Mouse (Mus musculus) hindbrain, postnatal 0 days (tissue): ENCODE data around the gene Plxnb3. TPM values are rescaled to one million over a fixed set of nuclear protein-coding genes. Genes with fewer than 3 reads are reported as not detected.

ENCODE experiments used
- ATAC-seq: fragments of 200-750 bp; cut with Nextera tagmentation; 2 replicates; pipeline ENCODE4 v1.8.0; 2017; ENCODE audit warnings: mild to moderate bottlenecking, moderate TSS enrichment, moderate library complexity
- DNase-seq: peaks from one replicate; pipeline ENCODE4 v3.0.0-alpha.2; 2015; ENCODE audit warnings: low spot score
- H3K27ac ChIP-seq: fragments of 300-500 bp; sonication (generic); 2 replicates; pipeline ENCODE4 v1.5.1; 2014; ENCODE audit warnings: mild to moderate bottlenecking
- H3K27me3 ChIP-seq: fragments of 300-500 bp; sonication (generic); 2 replicates; pipeline ENCODE4 v1.6.1; 2014; ENCODE audit warnings: low read length, mixed read lengths; ENCODE audit not compliant: insufficient read depth
- H3K36me3 ChIP-seq: fragments of 300-500 bp; sonication (generic); 2 replicates; pipeline ENCODE4 v1.6.1; 2014; ENCODE audit warnings: low read length, mixed read lengths; ENCODE audit not compliant: insufficient read depth
- H3K4me1 ChIP-seq: fragments of 300-500 bp; sonication (generic); 2 replicates; pipeline ENCODE4 v1.6.1; 2014; ENCODE audit warnings: antibody characterized with exemption, low read length, mixed read lengths; ENCODE audit not compliant: insufficient read depth
- H3K4me2 ChIP-seq: fragments of 300-500 bp; sonication (generic); 2 replicates; pipeline ENCODE4 v1.6.1; 2014; ENCODE audit warnings: low read depth, mild to moderate bottlenecking, low read length, moderate library complexity, mixed read lengths
- H3K4me3 ChIP-seq: fragments of 300-500 bp; sonication (generic); 2 replicates; pipeline ENCODE4 v1.5.1; 2014; ENCODE audit warnings: low read length
- H3K9ac ChIP-seq: fragments of 300-500 bp; sonication (generic); replicated peaks from 2 replicates; pipeline ENCODE4 v1.6.1; 2014; ENCODE audit warnings: mild to moderate bottlenecking, low read length, moderate library complexity, mixed read lengths
- H3K9me3 ChIP-seq: fragments of 300-500 bp; sonication (generic); 2 replicates; pipeline ENCODE4 v1.6.1; 2016; ENCODE audit warnings: low read length, mixed read lengths
- CTCF ChIP-seq: IDR thresholded peaks from 2 replicates; pipeline ENCODE4 v1.5.1; 2016; ENCODE audit warnings: antibody characterized with exemption, control low read depth, low read depth
- WGBS: fragments of 180-500 bp; shearing (Covaris S2); extraction: QIAGEN DNeasy Blood & Tissue Kit; methylation state at CpG from one replicate; pipeline ENCODE4 v1.1.7; 2014; 5-methylcytosine and 5-hydroxymethylcytosine counted together
- polyA plus RNA-seq: library from polyadenylated mRNA; unstranded; fragments of >200 nt; fragmentation: Nextera tagmentation; extraction: Ambion mirVana; gene quantifications from 2 replicates; pipeline ENCODE4 v1.2.1, GENCODE M21; 2015
- total RNA-seq: library from RNA; depleted of rRNA; stranded (reverse); fragments of >200 nt; gene quantifications from 2 replicates; pipeline ENCODE4 v1.2.3, GENCODE M21; 2014

The Plxnb3 gene
- total and polyA plus RNA-seq, 2 experiments from 2014 or later, result 1.8 to 13.6 TPM

DNA sequence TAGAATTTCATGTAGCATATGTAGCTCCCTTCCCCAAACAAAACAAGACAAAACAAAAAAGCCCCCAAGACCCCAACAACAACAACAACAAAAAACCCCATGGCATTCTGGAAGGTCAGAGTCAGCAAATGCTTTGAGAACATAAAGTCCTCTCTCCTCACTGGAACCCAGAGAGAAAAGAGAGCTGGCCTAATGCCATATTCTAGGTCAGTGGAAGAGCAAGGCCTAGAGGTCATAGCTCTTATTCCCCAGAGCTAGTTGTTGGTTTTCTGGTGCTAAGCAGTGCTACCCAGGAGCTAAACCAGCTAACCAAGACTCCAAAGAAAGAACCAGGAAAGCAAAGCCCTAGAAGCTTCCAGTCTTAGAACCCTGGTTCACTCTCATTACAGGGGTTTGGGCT lies 28.8 kb downstream of the Plxnb3 start:
- DNase-seq (no peak), ATAC-seq (no peak)
- no peaks in the 10 kb centered on the region for H3K9me3 ChIP-seq
- peak overlapping the region; percentile 55; the same call in 1 of the 2 replicates for H3K9ac ChIP-seq
- H3K27me3 ChIP-seq, result no peaks in the 10 kb centered on the region
- H3K4me2 ChIP-seq, result peak overlapping the region; percentile 59
- no peaks in the 10 kb centered on the region; the same call in 1 of the 2 replicates for H3K36me3 ChIP-seq
- peak overlapping the region; percentile 53 for H3K4me3 ChIP-seq
- H3K4me1 ChIP-seq, result peaks cover 14% of the 10 kb centered on the region; the same call in 1 of the 2 replicates
- peak overlapping the region; percentile 86 for H3K27ac ChIP-seq
- no peak for TF ChIP-seq CTCF

DNA sequence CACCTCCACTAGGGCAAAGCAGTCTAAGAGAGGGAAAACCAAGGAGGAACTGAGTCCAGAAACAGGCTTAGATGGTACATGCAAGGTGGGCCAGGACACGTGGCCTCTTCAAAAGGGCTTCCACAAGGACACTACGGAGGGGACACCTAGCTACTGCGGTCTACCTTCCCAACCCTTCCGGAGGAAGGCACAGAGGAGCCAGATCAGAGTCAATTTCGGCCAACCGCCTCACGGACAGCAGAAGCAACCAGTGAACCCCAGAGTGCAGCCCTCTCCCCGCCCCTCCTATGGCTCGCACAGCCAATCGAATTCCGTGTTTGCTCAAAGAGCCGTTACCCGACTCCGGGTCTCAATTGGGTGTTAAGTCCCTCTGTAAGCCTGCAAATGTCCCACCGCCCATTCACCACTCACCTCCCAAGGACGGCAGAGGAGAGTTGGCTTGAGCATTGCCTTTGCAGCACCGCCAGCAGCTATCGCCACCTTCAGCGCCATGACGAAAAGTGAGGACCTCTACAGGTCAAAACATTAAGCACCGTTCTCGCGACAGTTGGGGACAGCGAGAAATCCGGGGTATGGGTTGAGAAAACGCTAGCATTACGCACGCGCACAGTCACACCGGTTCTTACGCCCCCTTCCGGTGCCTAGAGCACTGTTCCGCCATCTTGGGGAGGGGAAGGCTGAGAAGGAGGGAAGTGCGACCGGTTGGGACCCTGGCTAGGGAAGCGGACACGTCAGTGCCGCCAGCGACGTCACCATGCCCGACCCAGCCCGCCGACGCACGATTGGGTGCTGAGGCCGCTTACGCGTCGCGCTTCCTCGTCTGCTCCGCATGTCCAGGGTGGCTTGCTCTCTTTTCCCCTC lies 29.7 kb downstream of the Plxnb3 start, which contains the start of the genes Idh3g and Ssr4:
Idh3g (minus strand) TSS at position 534 of the 861 bp plus-strand sequence.
Ssr4 (plus strand) TSS at position 665 of the 861 bp plus-strand sequence.
- H3K9me3 ChIP-seq, result no peaks in the 10 kb centered on the region
- peak within 1 kb of the TSS; percentile 59 for H3K4me2 ChIP-seq
- H3K9ac ChIP-seq, result peak within 1 kb of the TSS; percentile 71
- no peaks in the 10 kb centered on the region for H3K27me3 ChIP-seq
- 31% methylated on average over 52 of the region's 52 CpGs for WGBS
- peak; percentile 70; the same call in 1 of the 2 replicates for TF ChIP-seq CTCF
- peak within 1 kb of the TSS; percentile 86 for H3K27ac ChIP-seq
- H3K4me3 ChIP-seq, result peak within 1 kb of the TSS; percentile 53
- peaks cover 14% of the 10 kb centered on the region; the same call in 1 of the 2 replicates for H3K4me1 ChIP-seq
- peak; percentile 97 for ATAC-seq
- peak; percentile 95 for DNase-seq
- H3K36me3 ChIP-seq, result no peaks in the 10 kb centered on the region

DNA sequence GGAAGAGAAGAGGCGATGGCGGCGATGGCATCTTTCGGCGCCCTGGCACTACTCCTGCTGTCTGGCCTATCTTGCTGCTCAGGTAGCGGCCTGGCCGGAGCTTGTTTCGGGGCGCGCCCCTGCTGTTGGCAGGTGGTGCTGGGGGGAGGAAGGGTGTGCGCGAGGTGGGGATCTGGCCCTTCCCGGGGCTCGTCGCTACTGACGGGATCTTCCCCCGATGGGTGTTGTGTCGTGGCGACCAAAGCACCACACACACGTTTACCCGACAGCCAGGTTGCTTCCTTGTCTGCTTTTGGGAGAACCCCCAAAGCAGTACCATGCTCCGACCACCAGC lies 30.3 kb downstream of the Plxnb3 start:
- no peak for TF ChIP-seq CTCF
- H3K9ac ChIP-seq, result peak overlapping the region; percentile 71
- peaks cover 14% of the 10 kb centered on the region; the same call in 1 of the 2 replicates for H3K4me1 ChIP-seq
- peak overlapping the region; percentile 86 for H3K27ac ChIP-seq
- ATAC-seq (peak; percentile 59; the same call in 1 of the 2 replicates), DNase-seq (no peak)
- H3K4me3 ChIP-seq, result peak overlapping the region; percentile 53
- H3K4me2 ChIP-seq, result peak overlapping the region; percentile 59
- 33% methylated on average over 22 of the region's 22 CpGs for WGBS
- H3K27me3 ChIP-seq, result no peaks in the 10 kb centered on the region
- no peaks in the 10 kb centered on the region for H3K36me3 ChIP-seq
- H3K9me3 ChIP-seq, result no peaks in the 10 kb centered on the region

DNA sequence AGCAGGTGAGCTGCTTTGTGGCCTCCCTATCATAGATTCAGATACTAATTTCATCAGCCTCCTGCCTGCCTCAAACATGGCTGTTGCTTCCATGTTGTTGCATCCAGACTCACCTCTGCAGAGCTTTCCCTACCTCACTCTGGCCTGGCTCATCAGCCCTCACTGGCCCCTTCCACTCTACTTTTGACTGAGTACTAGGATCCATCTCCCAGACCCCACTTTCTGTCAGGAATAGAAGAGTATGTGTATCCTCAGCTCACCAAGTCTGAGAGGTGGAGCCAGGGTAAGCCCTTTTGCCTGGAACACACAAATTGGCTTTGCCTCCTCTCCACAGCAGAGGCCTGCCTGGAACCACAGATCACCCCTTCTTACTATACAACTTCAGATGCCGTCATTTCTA lies 31.6 kb downstream of the Plxnb3 start:
- H3K4me1 ChIP-seq, result peaks cover 14% of the 10 kb centered on the region; the same call in 1 of the 2 replicates
- no peak overlapping the region for H3K27ac ChIP-seq
- ATAC-seq, result no peak
- H3K9me3 ChIP-seq, result no peaks in the 10 kb centered on the region
- H3K4me3 ChIP-seq, result no peak overlapping the region
- 88% methylated on average over 1 of the region's 1 CpGs for WGBS
- H3K27me3 ChIP-seq, result no peaks in the 10 kb centered on the region
- peak overlapping the region; percentile 59 for H3K4me2 ChIP-seq
- TF ChIP-seq CTCF, result no peak
- no peak for DNase-seq
- H3K36me3 ChIP-seq, result no peaks in the 10 kb centered on the region
- H3K9ac ChIP-seq, result no peak overlapping the region; the same call in 1 of the 2 replicates

DNA sequence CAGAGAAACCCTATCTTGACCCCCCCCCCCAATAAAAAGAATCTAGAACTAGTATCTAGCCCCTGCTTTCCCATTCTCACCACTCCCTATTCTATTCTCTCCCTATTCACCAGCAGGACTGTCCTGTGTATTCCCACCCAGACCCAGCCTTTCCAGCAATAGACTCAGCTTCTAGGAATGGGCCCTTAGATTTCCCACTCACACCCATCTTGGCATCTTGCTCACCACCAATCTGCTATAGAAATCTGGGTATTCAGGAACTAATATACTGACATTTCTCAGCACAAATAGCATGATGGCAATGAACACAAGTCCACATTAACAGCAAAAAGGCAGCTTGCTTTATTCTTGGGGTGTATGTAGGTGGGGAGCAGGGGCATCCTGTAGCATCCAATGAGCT lies 36.1 kb downstream of the Plxnb3 start:
- Histone ChIP-seq H3K27me3 (no peaks in the 10 kb centered on the region), H3K36me3 (no peaks in the 10 kb centered on the region), H3K4me1 (peaks cover 5% of the 10 kb centered on the region; the same call in 1 of the 2 replicates), H3K9me3 (no peaks in the 10 kb centered on the region), H3K27ac (no peak overlapping the region), H3K9ac (no peak overlapping the region), H3K4me2 (no peak overlapping the region), H3K4me3 (no peak overlapping the region)
- no peak for TF ChIP-seq CTCF
- no peak for DNase-seq
- no peak for ATAC-seq

DNA sequence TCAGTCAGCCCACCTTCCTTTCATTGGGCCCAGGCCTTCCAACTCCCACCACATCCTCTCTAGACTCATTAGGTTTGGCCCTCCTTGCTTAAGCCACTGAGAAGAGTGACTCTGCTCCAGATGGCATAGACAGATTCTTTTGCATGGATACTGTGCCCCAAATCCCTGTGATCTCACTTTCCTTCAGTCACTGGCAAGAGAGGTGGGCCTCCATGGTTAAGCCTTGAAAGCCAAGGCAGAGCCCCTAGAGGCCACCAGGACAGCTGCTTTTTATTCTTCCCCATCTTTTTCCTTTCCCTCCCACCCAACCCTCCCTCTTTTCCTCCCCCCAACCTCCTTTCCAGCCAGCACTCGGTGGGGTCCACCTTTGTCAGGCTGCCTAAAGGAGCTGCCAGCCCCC lies 36.6 kb downstream of the Plxnb3 start:
- H3K4me2 ChIP-seq, result no peak overlapping the region
- ATAC-seq, result peak; percentile 55; the same call in 1 of the 2 replicates
- 0 out of 2 replicates have a peak, but pooled peaks have one; percentile 6 for TF ChIP-seq CTCF
- WGBS, result 19% methylated on average over 1 of the region's 1 CpGs
- 0 out of 2 replicates have a peak, but pooled peaks cover under 1% of the 10 kb centered on the region for H3K4me1 ChIP-seq
- no peak overlapping the region for H3K9ac ChIP-seq
- no peaks in the 10 kb centered on the region for H3K27me3 ChIP-seq
- no peaks in the 10 kb centered on the region for H3K9me3 ChIP-seq
- peak; percentile 7 for DNase-seq
- no peak overlapping the region for H3K27ac ChIP-seq
- no peak overlapping the region for H3K4me3 ChIP-seq
- no peaks in the 10 kb centered on the region for H3K36me3 ChIP-seq
